Mouse (Mus musculus): Measurements from ENCODE around the gene Psmb1. TPM values are rescaled to one million over a fixed set of nuclear protein-coding genes. Genes with fewer than 3 reads are reported as not detected.
"Not testable (repeated sequence)": the region's sequence is repeated elsewhere in the genome, so short reads cannot be mapped to it uniquely, and the experiment has no call there.

The Psmb1 gene
- polyA plus RNA-seq, 2 experiments, result 167 to 282 TPM

- no peaks in the 10 kb centered on the region for H3K4me1 ChIP-seq (ENCODE audit: control insufficient read depth, insufficient read depth, low read length)
- no peak for DNase-seq (ENCODE audit: low spot score)
- 65% methylated on average over 3 of the region's 3 CpGs for WGBS
Measured at GRCm38 (mm10) chr17:15449606-15450005, 49.9 kb downstream of the Psmb1 start.

DNA sequence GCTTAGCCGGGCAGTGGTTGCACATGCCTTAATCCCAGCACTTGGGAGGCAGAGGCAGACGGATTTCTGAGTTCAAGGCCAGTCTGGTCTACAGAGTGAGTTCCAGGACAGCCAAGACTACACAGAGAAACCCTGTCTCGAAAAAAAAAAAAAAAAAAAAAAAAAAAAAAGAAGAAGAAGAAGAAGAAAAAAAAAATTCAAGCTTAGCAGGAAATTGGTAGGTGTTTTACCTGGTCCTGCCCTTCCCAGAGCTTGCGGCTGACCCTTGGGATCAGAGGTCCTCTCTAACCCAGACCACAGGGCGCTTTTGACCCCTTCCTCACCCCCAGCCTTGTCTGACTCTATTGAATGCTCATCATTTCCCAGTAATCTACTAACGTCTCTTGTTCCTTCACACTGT lies 50.4 kb downstream of the Psmb1 start:
- not testable (repeated sequence) for H3K4me2 ChIP-seq (replicated peaks; ENCODE audit: low read depth, low read length, severe bottlenecking); H3K9me3 ChIP-seq (ENCODE audit: control insufficient read depth, low read length); ATAC-seq (ENCODE audit: low FRiP score, low read depth); H3K9ac ChIP-seq (ENCODE audit: low read depth, low read length, severe bottlenecking); DNase-seq (ENCODE audit: low spot score); H3K27me3 ChIP-seq (ENCODE audit: control insufficient read depth, insufficient read depth, low read length); H3K27ac ChIP-seq (replicated peaks; ENCODE audit: low read depth, low read length); H3K36me3 ChIP-seq (ENCODE audit: control insufficient read depth, insufficient read depth, low read length); H3K4me1 ChIP-seq (ENCODE audit: control insufficient read depth, insufficient read depth, low read length); H3K4me3 ChIP-seq (replicated peaks; ENCODE audit: low read length)
- 80% methylated on average over 5 of the region's 6 CpGs for WGBS

More at GRCm38 (mm10) chr17:15449606-15450005, 49.9 kb downstream of the Psmb1 start:
- Histone ChIP-seq H3K27ac (replicated peaks; ENCODE audit: low read depth, low read length) (no peak overlapping the region), H3K9ac (ENCODE audit: low read depth, low read length, severe bottlenecking) (no peak overlapping the region), H3K36me3 (ENCODE audit: control insufficient read depth, insufficient read depth, low read length) (no peaks in the 10 kb centered on the region), H3K9me3 (ENCODE audit: control insufficient read depth, low read length) (no peaks in the 10 kb centered on the region), H3K4me2 (replicated peaks; ENCODE audit: low read depth, low read length, severe bottlenecking) (no peak overlapping the region), H3K27me3 (ENCODE audit: control insufficient read depth, insufficient read depth, low read length) (no peaks in the 10 kb centered on the region), H3K4me3 (replicated peaks; ENCODE audit: low read length) (no peak overlapping the region)
- no peak for ATAC-seq (ENCODE audit: low FRiP score, low read depth)
- no peak for TF ChIP-seq POLR2A (IDR thresholded peaks at IDR 0.05; ENCODE audit: borderline replicate concordance, extremely low read depth, insufficient read depth, insufficient read length)

- ATAC-seq (ENCODE audit: low FRiP score, low read depth) (no peak), DNase-seq (ENCODE audit: low spot score) (no peak)
- TF ChIP-seq POLR2A (IDR thresholded peaks at IDR 0.05; ENCODE audit: borderline replicate concordance, extremely low read depth, insufficient read depth, insufficient read length), result no peak
- 67% methylated on average over 5 of the region's 5 CpGs for WGBS
- Histone ChIP-seq H3K4me2 (replicated peaks; ENCODE audit: low read depth, low read length, severe bottlenecking) (no peak overlapping the region), H3K4me3 (replicated peaks; ENCODE audit: low read length) (no peak overlapping the region), H3K9ac (ENCODE audit: low read depth, low read length, severe bottlenecking) (no peak overlapping the region), H3K27ac (replicated peaks; ENCODE audit: low read depth, low read length) (no peak overlapping the region), H3K36me3 (ENCODE audit: control insufficient read depth, insufficient read depth, low read length) (no peaks in the 10 kb centered on the region), H3K27me3 (ENCODE audit: control insufficient read depth, insufficient read depth, low read length) (no peaks in the 10 kb centered on the region), H3K9me3 (ENCODE audit: control insufficient read depth, low read length) (no peaks in the 10 kb centered on the region), H3K4me1 (ENCODE audit: control insufficient read depth, insufficient read depth, low read length) (no peaks in the 10 kb centered on the region)
Measured at GRCm38 (mm10) chr17:15447831-15448230, 51.7 kb downstream of the Psmb1 start.

DNA sequence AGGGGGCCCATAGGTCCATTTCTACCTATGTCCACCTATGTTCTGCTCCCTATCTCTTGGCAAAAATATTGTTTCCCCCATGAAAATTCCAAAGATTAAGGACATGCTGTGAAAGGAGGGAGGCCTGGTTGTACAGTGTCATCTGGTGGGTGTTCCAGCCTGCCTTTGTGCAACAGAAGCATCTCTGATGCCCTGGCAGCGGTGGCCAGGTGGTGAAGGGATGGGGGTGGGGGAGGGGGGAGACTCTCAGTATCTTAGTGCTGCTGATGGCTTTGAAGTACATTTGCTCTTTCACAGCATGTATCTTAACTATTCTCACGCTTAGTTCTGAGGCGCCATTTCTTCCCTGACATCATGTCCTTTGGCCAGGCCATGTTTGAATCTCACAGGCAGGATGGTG lies 54.1 kb downstream of the Psmb1 start:
- Histone ChIP-seq H3K27me3 (ENCODE audit: control insufficient read depth, insufficient read depth, low read length) (no peaks in the 10 kb centered on the region), H3K36me3 (ENCODE audit: control insufficient read depth, insufficient read depth, low read length) (no peaks in the 10 kb centered on the region), H3K9ac (ENCODE audit: low read depth, low read length, severe bottlenecking) (no peak overlapping the region), H3K4me3 (replicated peaks; ENCODE audit: low read length) (no peak overlapping the region), H3K27ac (replicated peaks; ENCODE audit: low read depth, low read length) (no peak overlapping the region), H3K9me3 (ENCODE audit: control insufficient read depth, low read length) (no peaks in the 10 kb centered on the region), H3K4me2 (replicated peaks; ENCODE audit: low read depth, low read length, severe bottlenecking) (no peak overlapping the region), H3K4me1 (ENCODE audit: control insufficient read depth, insufficient read depth, low read length) (peaks cover 6% of the 10 kb centered on the region; the same call in 1 of the 2 replicates)
- no peak for TF ChIP-seq POLR2A (IDR thresholded peaks at IDR 0.05; ENCODE audit: borderline replicate concordance, extremely low read depth, insufficient read depth, insufficient read length)
- ATAC-seq (ENCODE audit: low FRiP score, low read depth), result no peak
- 68% methylated on average over 3 of the region's 3 CpGs for WGBS
- DNase-seq (ENCODE audit: low spot score), result no peak

- TF ChIP-seq POLR2A (IDR thresholded peaks at IDR 0.05; ENCODE audit: borderline replicate concordance, extremely low read depth, insufficient read depth, insufficient read length), result no peak
- H3K9me3 ChIP-seq (ENCODE audit: control insufficient read depth, low read length), result no peaks in the 10 kb centered on the region
- DNase-seq (ENCODE audit: low spot score) (peak; percentile 58), ATAC-seq (ENCODE audit: low FRiP score, low read depth) (peak; percentile 88)
- WGBS, result 3% methylated on average over 11 of the region's 11 CpGs
- H3K4me3 ChIP-seq (replicated peaks; ENCODE audit: low read length), result no peak overlapping the region
- H3K27ac ChIP-seq (replicated peaks; ENCODE audit: low read depth, low read length), result peak overlapping the region; percentile 55; the same call in 1 of the 2 replicates
- H3K36me3 ChIP-seq (ENCODE audit: control insufficient read depth, insufficient read depth, low read length), result no peaks in the 10 kb centered on the region
- H3K27me3 ChIP-seq (ENCODE audit: control insufficient read depth, insufficient read depth, low read length), result no peaks in the 10 kb centered on the region
- H3K4me1 ChIP-seq (ENCODE audit: control insufficient read depth, insufficient read depth, low read length), result peaks cover 9% of the 10 kb centered on the region; the same call in 1 of the 2 replicates
- peak overlapping the region; percentile 40 for H3K4me2 ChIP-seq (replicated peaks; ENCODE audit: low read depth, low read length, severe bottlenecking)
- peak overlapping the region; percentile 25; the same call in 1 of the 2 replicates for H3K9ac ChIP-seq (ENCODE audit: low read depth, low read length, severe bottlenecking)
Measured at GRCm38 (mm10) chr17:15440463-15441121, 59.0 kb downstream of the Psmb1 start.
